Mouse (Mus musculus): ENCODE data around the gene Hoxa7. TPM values are rescaled to one million over a fixed set of nuclear protein-coding genes. Genes with fewer than 3 reads are reported as not detected.

The Hoxa7 gene
- total RNA-seq, 1 experiment: 0.89 TPM

- Histone ChIP-seq H3K36me3 (ENCODE audit: control insufficient read depth, insufficient read depth, low read length, poor library complexity, severe bottlenecking) (no peaks in the 10 kb centered on the region), H3K4me1 (ENCODE audit: control insufficient read depth in 2 of 2, insufficient read depth in 2 of 2, low read length in 2 of 2, poor library complexity in 1 of 2) (peaks cover 2 to 3% of the 10 kb centered on the region in 2 experiments; a peak in 1 of 4 replicates), H3K9ac (ENCODE audit: insufficient read depth, low read depth, low read length, poor library complexity, severe bottlenecking) (no peak overlapping the region), H3K4me3 (ENCODE audit: insufficient read depth in 1 of 2, low read depth in 1 of 2, low read length in 2 of 2, poor library complexity in 1 of 2, severe bottlenecking in 1 of 2) (peak overlapping the region; percentile 58 to 61), H3K9me3 (ENCODE audit: control insufficient read depth, insufficient read depth, low read depth, low read length) (no peaks in the 10 kb centered on the region), H3K27ac (ENCODE audit: insufficient read depth, low read depth, low read length, poor library complexity, severe bottlenecking) (no peak overlapping the region)
- in situ Hi-C loops (cut with MboI; ENCODE audit: low sequenced_read_pairs in 2 of 2, unreplicated experiment in 2 of 2): loop anchor here in 1 of 2 experiments (10.0 kb wide), 1 partner anchor 143 kb away; the partner anchor contains the start of gene Evx1
- DNase-seq (ENCODE audit: low read depth, low spot score): no peak
- no peak for TF ChIP-seq CHD2 (IDR thresholded peaks at IDR 0.05; ENCODE audit: low read depth, low read length)
- no peak for TF ChIP-seq ZNF384 (IDR thresholded peaks at IDR 0.05; ENCODE audit: low read depth, low read length)
- no peak for TF ChIP-seq ZC3H11A (IDR thresholded peaks at IDR 0.05; ENCODE audit: borderline replicate concordance, low read depth, low read length)
- TF ChIP-seq HCFC1 (IDR thresholded peaks at IDR 0.05; ENCODE audit: borderline replicate concordance, insufficient read depth, low read length): no peak
- TF ChIP-seq MAFK (IDR thresholded peaks at IDR 0.05; ENCODE audit: insufficient read depth, low read depth, low read length): no peak
These were observed 49.7 kb downstream of the Hoxa7 start for GRCm38 (mm10) chr6:52171938-52172337.

DNA sequence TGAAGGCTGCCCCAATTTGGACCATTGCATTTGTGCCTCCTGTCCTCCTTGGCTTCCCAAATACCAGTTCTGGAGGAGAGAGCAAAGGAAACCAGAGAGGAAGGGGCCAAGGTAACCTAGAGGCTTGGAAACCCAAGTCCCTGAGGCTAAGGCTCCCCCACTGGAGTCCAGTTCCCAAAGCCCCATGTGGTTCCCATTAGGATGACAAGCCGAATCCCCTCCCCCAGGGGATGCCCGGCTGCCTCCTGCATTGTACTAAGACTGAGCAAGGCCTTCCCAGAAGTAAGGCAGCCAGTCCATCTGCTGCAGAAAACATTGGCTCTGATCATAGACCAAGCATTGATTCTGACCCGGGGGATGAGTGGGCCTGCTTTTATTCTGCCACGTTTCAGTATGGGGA lies 50.3 kb downstream of the Hoxa7 start:
- in situ Hi-C loops (cut with MboI; ENCODE audit: low sequenced_read_pairs in 2 of 2, unreplicated experiment in 2 of 2): loop anchor here in 1 of 2 experiments (10.0 kb wide), 1 partner anchor 143 kb away; the partner anchor contains the start of gene Evx1
- Histone ChIP-seq H3K36me3 (ENCODE audit: control insufficient read depth, insufficient read depth, low read length, poor library complexity, severe bottlenecking) (no peaks in the 10 kb centered on the region), H3K4me1 (ENCODE audit: control insufficient read depth in 2 of 2, insufficient read depth in 2 of 2, low read length in 2 of 2, poor library complexity in 1 of 2) (peaks cover under 1 to 3% of the 10 kb centered on the region in 2 experiments; a peak in 1 of 4 replicates), H3K4me3 (ENCODE audit: insufficient read depth in 1 of 2, low read depth in 1 of 2, low read length in 2 of 2, poor library complexity in 1 of 2, severe bottlenecking in 1 of 2) (no peak overlapping the region), H3K9me3 (ENCODE audit: control insufficient read depth, insufficient read depth, low read depth, low read length) (no peaks in the 10 kb centered on the region), H3K27ac (ENCODE audit: insufficient read depth, low read depth, low read length, poor library complexity, severe bottlenecking) (no peak overlapping the region), H3K9ac (ENCODE audit: insufficient read depth, low read depth, low read length, poor library complexity, severe bottlenecking) (no peak overlapping the region)
- TF ChIP-seq ZC3H11A (IDR thresholded peaks at IDR 0.05; ENCODE audit: borderline replicate concordance, low read depth, low read length): no peak
- TF ChIP-seq HCFC1 (IDR thresholded peaks at IDR 0.05; ENCODE audit: borderline replicate concordance, insufficient read depth, low read length): no peak
- no peak for TF ChIP-seq ZNF384 (IDR thresholded peaks at IDR 0.05; ENCODE audit: low read depth, low read length)
- TF ChIP-seq CHD2 (IDR thresholded peaks at IDR 0.05; ENCODE audit: low read depth, low read length): no peak
- no peak for TF ChIP-seq MAFK (IDR thresholded peaks at IDR 0.05; ENCODE audit: insufficient read depth, low read depth, low read length)
- no peak for DNase-seq (ENCODE audit: low read depth, low spot score)

- DNase-seq (ENCODE audit: low read depth, low spot score): no peak
- Histone ChIP-seq H3K4me3 (ENCODE audit: insufficient read depth in 1 of 2, low read depth in 1 of 2, low read length in 2 of 2, poor library complexity in 1 of 2, severe bottlenecking in 1 of 2) (peak overlapping the region in 1 of 2 experiments; percentile 32; a peak in 1 of 4 replicates), H3K4me1 (ENCODE audit: control insufficient read depth in 2 of 2, insufficient read depth in 2 of 2, low read length in 2 of 2, poor library complexity in 1 of 2) (peaks cover 0 to 3% of the 10 kb centered on the region in 2 experiments; a peak in 1 of 4 replicates), H3K36me3 (ENCODE audit: control insufficient read depth, insufficient read depth, low read length, poor library complexity, severe bottlenecking) (no peaks in the 10 kb centered on the region), H3K27ac (ENCODE audit: insufficient read depth, low read depth, low read length, poor library complexity, severe bottlenecking) (no peak overlapping the region), H3K9me3 (ENCODE audit: control insufficient read depth, insufficient read depth, low read depth, low read length) (no peaks in the 10 kb centered on the region), H3K9ac (ENCODE audit: insufficient read depth, low read depth, low read length, poor library complexity, severe bottlenecking) (no peak overlapping the region)
- in situ Hi-C loops (cut with MboI; ENCODE audit: low sequenced_read_pairs in 2 of 2, unreplicated experiment in 2 of 2): loop anchor here in 1 of 2 experiments (10.0 kb wide), 1 partner anchor 144 kb away; the partner anchor contains the start of gene Evx1
- no peak for TF ChIP-seq MAFK (IDR thresholded peaks at IDR 0.05; ENCODE audit: insufficient read depth, low read depth, low read length)
- TF ChIP-seq HCFC1 (IDR thresholded peaks at IDR 0.05; ENCODE audit: borderline replicate concordance, insufficient read depth, low read length): no peak
- no peak for TF ChIP-seq ZC3H11A (IDR thresholded peaks at IDR 0.05; ENCODE audit: borderline replicate concordance, low read depth, low read length)
- no peak for TF ChIP-seq CHD2 (IDR thresholded peaks at IDR 0.05; ENCODE audit: low read depth, low read length)
- no peak for TF ChIP-seq ZNF384 (IDR thresholded peaks at IDR 0.05; ENCODE audit: low read depth, low read length)
These were observed 50.8 kb downstream of the Hoxa7 start for GRCm38 (mm10) chr6:52170898-52171223.

- Histone ChIP-seq H3K9me3 (ENCODE audit: control insufficient read depth, insufficient read depth, low read depth, low read length) (no peaks in the 10 kb centered on the region), H3K27ac (ENCODE audit: insufficient read depth, low read depth, low read length, poor library complexity, severe bottlenecking) (no peak overlapping the region), H3K9ac (ENCODE audit: insufficient read depth, low read depth, low read length, poor library complexity, severe bottlenecking) (no peak overlapping the region), H3K36me3 (ENCODE audit: control insufficient read depth, insufficient read depth, low read length, poor library complexity, severe bottlenecking) (no peaks in the 10 kb centered on the region), H3K4me1 (ENCODE audit: control insufficient read depth in 2 of 2, insufficient read depth in 2 of 2, low read length in 2 of 2, poor library complexity in 1 of 2) (peaks cover 0 to 3% of the 10 kb centered on the region in 2 experiments; a peak in 1 of 4 replicates), H3K4me3 (ENCODE audit: insufficient read depth in 1 of 2, low read depth in 1 of 2, low read length in 2 of 2, poor library complexity in 1 of 2, severe bottlenecking in 1 of 2) (peak overlapping the region in 1 of 2 experiments; percentile 32; a peak in 1 of 4 replicates)
- TF ChIP-seq ZNF384 (IDR thresholded peaks at IDR 0.05; ENCODE audit: low read depth, low read length): no peak
- no peak for TF ChIP-seq ZC3H11A (IDR thresholded peaks at IDR 0.05; ENCODE audit: borderline replicate concordance, low read depth, low read length)
- TF ChIP-seq MAFK (IDR thresholded peaks at IDR 0.05; ENCODE audit: insufficient read depth, low read depth, low read length): no peak
- DNase-seq (ENCODE audit: low read depth, low spot score): no peak
- in situ Hi-C loops (cut with MboI; ENCODE audit: low sequenced_read_pairs in 2 of 2, unreplicated experiment in 2 of 2): loop anchor here in 1 of 2 experiments (10.0 kb wide), 1 partner anchor 144 kb away; the partner anchor contains the start of gene Evx1
These were observed 51.3 kb downstream of the Hoxa7 start for GRCm38 (mm10) chr6:52170166-52170897.

All from ES-E14 (cell line).